In genomic region chr6:88197313-88198069, GRCm38 (mm10) we compare ENCODE assay signal across 8 mouse cellular contexts. TPM values are rescaled to one million over a fixed set of nuclear protein-coding genes. Genes with fewer than 3 reads are reported as not detected.
DNase-seq lines count a peak whose midpoint lies in the region; ATAC-seq and TF ChIP-seq lines count a peak whose summit lies in the region.

No protein-coding gene starts in this region.

- H3K4me2 ChIP-seq in heart, embryonic 11.5 days, result peak overlapping the region; percentile 71
- H3K4me2 ChIP-seq in kidney, postnatal 0 days (ENCODE audit: low read length), result peak overlapping the region; percentile 73
- peak overlapping the region; percentile 57 for H3K4me2 ChIP-seq in midbrain, embryonic 11.5 days

- H3K4me1 ChIP-seq in megakaryocyte, embryonic 14.5 days, result peaks cover 96% of the 10 kb centered on the region
- peaks cover 25% of the 10 kb centered on the region for H3K4me1 ChIP-seq in heart, embryonic 11.5 days (ENCODE audit: control insufficient read depth, insufficient read depth, low read length)
- peaks cover 31% of the 10 kb centered on the region for H3K4me1 ChIP-seq in kidney, postnatal 0 days (replicated peaks; ENCODE audit: insufficient read depth, low read length)
- H3K4me1 ChIP-seq in midbrain, embryonic 11.5 days (ENCODE audit: control insufficient read depth, insufficient read depth, low read length), result peaks cover 30% of the 10 kb centered on the region

- 1% methylated on average over 38 of the region's 39 CpGs for WGBS in heart, embryonic 11.5 days (ENCODE audit: insufficient replicate concordance)
- 3% methylated on average over 39 of the region's 39 CpGs for WGBS in kidney, postnatal 0 days
- under 1% methylated on average over 39 of the region's 39 CpGs for WGBS in midbrain, embryonic 11.5 days

- H3K27me3 ChIP-seq in megakaryocyte, embryonic 14.5 days (replicated peaks), result peaks cover 88% of the 10 kb centered on the region
- H3K27me3 ChIP-seq in heart, embryonic 11.5 days (ENCODE audit: control insufficient read depth, insufficient read depth, low read length), result peaks cover 97% of the 10 kb centered on the region
- peaks cover 82% of the 10 kb centered on the region for H3K27me3 ChIP-seq in kidney, postnatal 0 days (ENCODE audit: insufficient read depth, low read length)
- H3K27me3 ChIP-seq in midbrain, embryonic 11.5 days (ENCODE audit: control insufficient read depth, insufficient read depth, low read length), result peaks cover 100% of the 10 kb centered on the region

- peak overlapping the region; percentile 69 for H3K9ac ChIP-seq in heart, embryonic 11.5 days (ENCODE audit: low read depth, low read length)
- H3K9ac ChIP-seq in kidney, postnatal 0 days (ENCODE audit: low read depth, low read length), result peak overlapping the region; percentile 62
- peak overlapping the region; percentile 45; the same call in 1 of the 2 replicates for H3K9ac ChIP-seq in midbrain, embryonic 11.5 days (ENCODE audit: low read length)

- TF ChIP-seq CTCF in kidney, postnatal 0 days (IDR thresholded peaks at IDR 0.05; ENCODE audit: low read depth), result no peak

- peak overlapping the region; percentile 97 for H3K4me3 ChIP-seq in megakaryocyte, embryonic 14.5 days (replicated peaks)
- peak overlapping the region; percentile 47 for H3K4me3 ChIP-seq in heart, embryonic 11.5 days (ENCODE audit: low read depth, low read length)
- peak overlapping the region; percentile 52 for H3K4me3 ChIP-seq in kidney, postnatal 0 days (replicated peaks; ENCODE audit: low read depth, low read length)
- peak overlapping the region; percentile 34 for H3K4me3 ChIP-seq in midbrain, embryonic 11.5 days (ENCODE audit: low read depth, low read length)

- ATAC-seq in megakaryocyte, adult 5-6 weeks (ENCODE audit: poor library complexity, severe bottlenecking), result no peak
- no peak for ATAC-seq in heart, embryonic 11.5 days (replicated peaks; ENCODE audit: insufficient number of reproducible peaks, low FRiP score, low TSS enrichment)
- ATAC-seq in kidney, postnatal 0 days (replicated peaks; ENCODE audit: low FRiP score, low read depth), result no peak
- ATAC-seq in midbrain, embryonic 11.5 days (ENCODE audit: low FRiP score), result no peak
- no peak for ATAC-seq in erythroblast, adult 5-6 weeks (replicated peaks; ENCODE audit: low FRiP score, poor library complexity, severe bottlenecking)

- peak overlapping the region; percentile 50 for H3K27ac ChIP-seq in heart, embryonic 11.5 days (ENCODE audit: low read depth, low read length)
- H3K27ac ChIP-seq in kidney, postnatal 0 days, result peak overlapping the region; percentile 69
- no peak overlapping the region for H3K27ac ChIP-seq in midbrain, embryonic 11.5 days (ENCODE audit: low read depth, low read length)

- H3K9me3 ChIP-seq in megakaryocyte, embryonic 14.5 days, result no peaks in the 10 kb centered on the region
- no peaks in the 10 kb centered on the region for H3K9me3 ChIP-seq in heart, embryonic 11.5 days (replicated peaks; ENCODE audit: control insufficient read depth, low read length)
- no peaks in the 10 kb centered on the region for H3K9me3 ChIP-seq in kidney, postnatal 0 days (replicated peaks; ENCODE audit: low read length)
- no peaks in the 10 kb centered on the region for H3K9me3 ChIP-seq in midbrain, embryonic 11.5 days (ENCODE audit: control insufficient read depth, low read length)

- DNase-seq in kidney, postnatal 0 days (ENCODE audit: low spot score), result peak; percentile 10
- peak; percentile 94 for DNase-seq in midbrain, embryonic 11.5 days (ENCODE audit: low spot score, missing footprints)
- DNase-seq in layer of hippocampus, postnatal 14 days (ENCODE audit: low spot score in 2 of 2), result no peak
- no peak for DNase-seq in cerebellum, adult 11-12 months

- peaks cover 28% of the 10 kb centered on the region for H3K36me3 ChIP-seq in megakaryocyte, embryonic 14.5 days (replicated peaks; ENCODE audit: low read length)
- no peaks in the 10 kb centered on the region for H3K36me3 ChIP-seq in heart, embryonic 11.5 days (ENCODE audit: control insufficient read depth, insufficient read depth, low read length)
- H3K36me3 ChIP-seq in kidney, postnatal 0 days (ENCODE audit: insufficient read depth, low read length), result no peaks in the 10 kb centered on the region
- H3K36me3 ChIP-seq in midbrain, embryonic 11.5 days (ENCODE audit: control insufficient read depth, insufficient read depth, low read length), result no peaks in the 10 kb centered on the region

RNA-seq across cellular contexts. Expression of gene Gata2, which starts 3.8 kb away (rescaled TPM):
- polyA plus RNA-seq in megakaryocyte, embryonic 14.5 days (2012; ENCODE audit: insufficient read depth, low replicate concordance), result 160 and 266 TPM in 2 replicates
- total RNA-seq in megakaryocyte, adult 5-6 weeks (2015), result 21.4 and 22.3 TPM in 2 replicates
- total RNA-seq in megakaryocyte, adult 5-6 weeks (2017), result 11.3 and 13.5 TPM in 2 replicates
- 14.3 and 14.5 TPM in 2 replicates for polyA plus RNA-seq in heart, embryonic 11.5 days (2014; fragmentation: Nextera tagmentation; extraction: Ambion mirVana)
- 56.3 and 64.3 TPM in 2 replicates for polyA plus RNA-seq in kidney, postnatal 0 days (2015; fragmentation: Nextera tagmentation; extraction: Ambion mirVana)
- polyA plus RNA-seq in midbrain, embryonic 11.5 days (2014; fragmentation: Nextera tagmentation; extraction: Ambion mirVana), result 26.6 and 28.6 TPM in 2 replicates
- 3.8 and 9.4 TPM in 2 replicates for total RNA-seq in erythroblast, adult 5-6 weeks (2015; ENCODE audit: low replicate concordance)
- 4.4 and 7.9 TPM in 2 replicates for total RNA-seq in erythroblast, adult 5-6 weeks (2017; ENCODE audit: low replicate concordance)
- 1 to 10 TPM; 7.0 to 7.6 TPM for total RNA-seq in layer of hippocampus, postnatal 14 days (2021)

RNA-seq across cellular contexts. Expression of gene Dnajb8, which starts 24.6 kb away (rescaled TPM):
- polyA plus RNA-seq in megakaryocyte, embryonic 14.5 days (2012; ENCODE audit: insufficient read depth, low replicate concordance), result not detected in 2 replicates
- not detected in 2 replicates for total RNA-seq in megakaryocyte, adult 5-6 weeks (2015)
- total RNA-seq in megakaryocyte, adult 5-6 weeks (2017), result not detected in 2 replicates
- not detected in 2 replicates for polyA plus RNA-seq in heart, embryonic 11.5 days (2014; fragmentation: Nextera tagmentation; extraction: Ambion mirVana)
- polyA plus RNA-seq in kidney, postnatal 0 days (2015; fragmentation: Nextera tagmentation; extraction: Ambion mirVana), result not detected in 2 replicates
- polyA plus RNA-seq in midbrain, embryonic 11.5 days (2014; fragmentation: Nextera tagmentation; extraction: Ambion mirVana), result not detected in 2 replicates
- total RNA-seq in erythroblast, adult 5-6 weeks (2015; ENCODE audit: low replicate concordance), result not detected in 2 replicates
- total RNA-seq in erythroblast, adult 5-6 weeks (2017; ENCODE audit: low replicate concordance), result not detected in 2 replicates
- not detected for total RNA-seq in layer of hippocampus, postnatal 14 days (2021)

Comparison
In these comparisons a context has a peak if more than half of its experiments do, and no peak if none do; other contexts are left out.
1. H3K4me3 ChIP-seq: peak in every context shown above with its lines; median percentile 97 in megakaryocyte, embryonic 14.5 days; 52 in kidney, postnatal 0 days; 47 in heart, embryonic 11.5 days; 34 in midbrain, embryonic 11.5 days.
2. DNase-seq: peak in kidney, postnatal 0 days (single experiment) and midbrain, embryonic 11.5 days (single experiment); none in layer of hippocampus, postnatal 14 days (0 of 2) and cerebellum, adult 11-12 months (single experiment).
3. Peak in every context shown above with its lines, with median percentiles within 50 percentile points of each other: H3K4me2 ChIP-seq and H3K9ac ChIP-seq.